Mouse (Mus musculus): ENCODE measurements around the gene Hoxa6. TPM values are rescaled to one million over a fixed set of nuclear protein-coding genes. Genes with fewer than 3 reads are reported as not detected.

The Hoxa6 gene
- polyA plus RNA-seq, 1 experiment from 2014 or later = not detected

GRCm38 (mm10) chr6:52205221-52205620, 3.3 kb downstream of the Hoxa6 start:
- Histone ChIP-seq H3K36me3 (ENCODE audit: control insufficient read depth, insufficient read depth, low read length) (no peaks in the 10 kb centered on the region), H3K4me3 (ENCODE audit: low read depth, low read length) (no peak overlapping the region), H3K9me3 (replicated peaks; ENCODE audit: control insufficient read depth, low read length) (no peaks in the 10 kb centered on the region), H3K27me3 (replicated peaks; ENCODE audit: control insufficient read depth, insufficient read depth, low read length) (peaks cover 98% of the 10 kb centered on the region), H3K27ac (ENCODE audit: low read depth, low read length) (no peak overlapping the region), H3K4me2 (ENCODE audit: low read length) (no peak overlapping the region), H3K4me1 (ENCODE audit: control insufficient read depth, insufficient read depth, low read length) (no peaks in the 10 kb centered on the region), H3K9ac (ENCODE audit: low read length) (no peak overlapping the region)
- ATAC-seq (no peak), DNase-seq (ENCODE audit: low spot score) (no peak)
- 4% methylated on average over 14 of the region's 14 CpGs for whole genome bisulfite sequencing

GRCm38 (mm10) chr6:52204050-52204752, 4.3 kb downstream of the Hoxa6 start, which contains the start of gene Hoxa5:
Gene Hoxa5, minus strand, starts transcription at chr6:52204587.
- H3K4me2 ChIP-seq (ENCODE audit: low read length) = peak within 1 kb of the TSS; percentile 20; the same call in 1 of the 2 replicates
- ATAC-seq (no peak), DNase-seq (ENCODE audit: low spot score) (no peak)
- H3K4me1 ChIP-seq (ENCODE audit: control insufficient read depth, insufficient read depth, low read length) = no peaks in the 10 kb centered on the region
- no peaks in the 10 kb centered on the region for H3K36me3 ChIP-seq (ENCODE audit: control insufficient read depth, insufficient read depth, low read length)
- H3K4me3 ChIP-seq (ENCODE audit: low read depth, low read length) = 0 out of 2 replicates have a peak within 1 kb of the TSS, but pooled peaks have one; percentile 2
- under 1% methylated on average over 63 of the region's 65 CpGs for WGBS
- no peaks in the 10 kb centered on the region for H3K9me3 ChIP-seq (replicated peaks; ENCODE audit: control insufficient read depth, low read length)
- H3K27ac ChIP-seq (ENCODE audit: low read depth, low read length) = no peak within 1 kb of the TSS
- peaks cover 99% of the 10 kb centered on the region for H3K27me3 ChIP-seq (replicated peaks; ENCODE audit: control insufficient read depth, insufficient read depth, low read length)
- H3K9ac ChIP-seq (ENCODE audit: low read length) = no peak within 1 kb of the TSS

- H3K4me3 ChIP-seq (ENCODE audit: low read depth, low read length) = no peak overlapping the region
- no peak overlapping the region for H3K27ac ChIP-seq (ENCODE audit: low read depth, low read length)
- H3K4me2 ChIP-seq (ENCODE audit: low read length) = 0 out of 2 replicates have a peak overlapping the region, but pooled peaks have one; percentile 20
These were observed 5.0 kb downstream of the Hoxa6 start for GRCm38 (mm10) chr6:52203371-52204049.

GRCm38 (mm10) chr6:52203121-52203370, 5.5 kb downstream of the Hoxa6 start:
- no peaks in the 10 kb centered on the region for H3K36me3 ChIP-seq (ENCODE audit: control insufficient read depth, insufficient read depth, low read length)
- no peak overlapping the region for H3K9ac ChIP-seq (ENCODE audit: low read length)
- H3K4me3 ChIP-seq (ENCODE audit: low read depth, low read length) = no peak overlapping the region
- H3K27ac ChIP-seq (ENCODE audit: low read depth, low read length) = no peak overlapping the region
- no peak for ATAC-seq
- no peaks in the 10 kb centered on the region for H3K9me3 ChIP-seq (replicated peaks; ENCODE audit: control insufficient read depth, low read length)
- no peak overlapping the region for H3K4me2 ChIP-seq (ENCODE audit: low read length)
- peaks cover 99% of the 10 kb centered on the region for H3K27me3 ChIP-seq (replicated peaks; ENCODE audit: control insufficient read depth, insufficient read depth, low read length)
- under 1% methylated on average over 10 of the region's 10 CpGs for WGBS
- DNase-seq (ENCODE audit: low spot score) = no peak
- H3K4me1 ChIP-seq (ENCODE audit: control insufficient read depth, insufficient read depth, low read length) = no peaks in the 10 kb centered on the region

More at GRCm38 (mm10) chr6:52203371-52204049, 5.0 kb downstream of the Hoxa6 start:
- under 1% methylated on average over 40 of the region's 46 CpGs for whole genome bisulfite sequencing
- DNase-seq (ENCODE audit: low spot score) = no peak
- Histone ChIP-seq H3K9me3 (replicated peaks; ENCODE audit: control insufficient read depth, low read length) (no peaks in the 10 kb centered on the region), H3K9ac (ENCODE audit: low read length) (no peak overlapping the region), H3K27me3 (replicated peaks; ENCODE audit: control insufficient read depth, insufficient read depth, low read length) (peaks cover 99% of the 10 kb centered on the region), H3K36me3 (ENCODE audit: control insufficient read depth, insufficient read depth, low read length) (no peaks in the 10 kb centered on the region), H3K4me1 (ENCODE audit: control insufficient read depth, insufficient read depth, low read length) (no peaks in the 10 kb centered on the region)
- ATAC-seq = no peak

- peaks cover 99% of the 10 kb centered on the region for H3K27me3 ChIP-seq (replicated peaks; ENCODE audit: control insufficient read depth, insufficient read depth, low read length)
- DNase-seq (ENCODE audit: low spot score) (no peak), ATAC-seq (no peak)
- H3K9ac ChIP-seq (ENCODE audit: low read length) = no peak overlapping the region
- H3K4me2 ChIP-seq (ENCODE audit: low read length) = no peak overlapping the region
- WGBS = 2% methylated on average over 22 of the region's 22 CpGs
- no peaks in the 10 kb centered on the region for H3K36me3 ChIP-seq (ENCODE audit: control insufficient read depth, insufficient read depth, low read length)
- no peak overlapping the region for H3K27ac ChIP-seq (ENCODE audit: low read depth, low read length)
- no peaks in the 10 kb centered on the region for H3K4me1 ChIP-seq (ENCODE audit: control insufficient read depth, insufficient read depth, low read length)
- H3K9me3 ChIP-seq (replicated peaks; ENCODE audit: control insufficient read depth, low read length) = no peaks in the 10 kb centered on the region
- no peak overlapping the region for H3K4me3 ChIP-seq (ENCODE audit: low read depth, low read length)
These were observed 6.0 kb downstream of the Hoxa6 start for GRCm38 (mm10) chr6:52202362-52203120.

- Histone ChIP-seq H3K27me3 (replicated peaks; ENCODE audit: control insufficient read depth, insufficient read depth, low read length) (peaks cover 99% of the 10 kb centered on the region), H3K4me3 (ENCODE audit: low read depth, low read length) (no peak overlapping the region), H3K27ac (ENCODE audit: low read depth, low read length) (no peak overlapping the region), H3K4me1 (ENCODE audit: control insufficient read depth, insufficient read depth, low read length) (no peaks in the 10 kb centered on the region), H3K4me2 (ENCODE audit: low read length) (no peak overlapping the region), H3K9me3 (replicated peaks; ENCODE audit: control insufficient read depth, low read length) (no peaks in the 10 kb centered on the region), H3K36me3 (ENCODE audit: control insufficient read depth, insufficient read depth, low read length) (no peaks in the 10 kb centered on the region), H3K9ac (ENCODE audit: low read length) (no peak overlapping the region)
- ATAC-seq (no peak), DNase-seq (ENCODE audit: low spot score) (no peak)
- WGBS = 14% methylated on average over 1 of the region's 1 CpGs
These were observed 7.3 kb downstream of the Hoxa6 start for GRCm38 (mm10) chr6:52201269-52201668.

- DNase-seq (ENCODE audit: low spot score) (no peak), ATAC-seq (no peak)
- no peak overlapping the region for H3K27ac ChIP-seq (ENCODE audit: low read depth, low read length)
- H3K4me2 ChIP-seq (ENCODE audit: low read length) = no peak overlapping the region
- WGBS = 5% methylated on average over 10 of the region's 10 CpGs
- H3K36me3 ChIP-seq (ENCODE audit: control insufficient read depth, insufficient read depth, low read length) = no peaks in the 10 kb centered on the region
- no peak overlapping the region for H3K4me3 ChIP-seq (ENCODE audit: low read depth, low read length)
- H3K9ac ChIP-seq (ENCODE audit: low read length) = no peak overlapping the region
- no peaks in the 10 kb centered on the region for H3K4me1 ChIP-seq (ENCODE audit: control insufficient read depth, insufficient read depth, low read length)
- H3K9me3 ChIP-seq (replicated peaks; ENCODE audit: control insufficient read depth, low read length) = no peaks in the 10 kb centered on the region
- peaks cover 99% of the 10 kb centered on the region for H3K27me3 ChIP-seq (replicated peaks; ENCODE audit: control insufficient read depth, insufficient read depth, low read length)
These were observed 7.7 kb downstream of the Hoxa6 start for GRCm38 (mm10) chr6:52200751-52201250.

- ATAC-seq = no peak
- no peak overlapping the region for H3K4me3 ChIP-seq (ENCODE audit: low read depth, low read length)
- H3K27me3 ChIP-seq (replicated peaks; ENCODE audit: control insufficient read depth, insufficient read depth, low read length) = peaks cover 99% of the 10 kb centered on the region
- no peak overlapping the region for H3K9ac ChIP-seq (ENCODE audit: low read length)
- no peaks in the 10 kb centered on the region for H3K9me3 ChIP-seq (replicated peaks; ENCODE audit: control insufficient read depth, low read length)
- no peak overlapping the region for H3K27ac ChIP-seq (ENCODE audit: low read depth, low read length)
- H3K4me1 ChIP-seq (ENCODE audit: control insufficient read depth, insufficient read depth, low read length) = no peaks in the 10 kb centered on the region
- no peaks in the 10 kb centered on the region for H3K36me3 ChIP-seq (ENCODE audit: control insufficient read depth, insufficient read depth, low read length)
- WGBS = 1% methylated on average over 30 of the region's 30 CpGs
- no peak overlapping the region for H3K4me2 ChIP-seq (ENCODE audit: low read length)
- DNase-seq (ENCODE audit: low spot score) = no peak
These were observed 8.3 kb downstream of the Hoxa6 start for GRCm38 (mm10) chr6:52200073-52200750.

Measured in forebrain, embryonic 14.5 days (tissue).